9 mouse cellular contexts compared by ENCODE assay signal in the genomic region with DNA sequence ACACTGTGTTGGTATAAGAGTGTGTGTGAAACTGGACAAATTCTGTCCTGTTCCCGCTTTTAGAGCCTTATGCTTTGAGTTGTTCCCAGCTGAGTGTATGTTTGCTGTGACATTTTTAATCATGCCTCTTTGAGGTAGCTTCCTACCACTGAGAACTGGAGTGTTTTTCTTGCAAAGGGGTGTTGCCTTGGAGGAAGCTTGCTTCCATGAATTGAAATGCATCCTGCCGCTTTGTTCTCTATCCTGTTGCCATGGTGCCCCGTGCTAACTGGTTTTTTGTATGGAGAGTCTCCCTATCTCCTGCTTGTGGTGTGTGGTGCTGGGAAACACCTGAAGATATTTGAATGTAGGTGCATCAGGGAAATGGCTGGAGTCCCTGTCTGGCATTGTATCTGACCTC. TPM values are rescaled to one million over a fixed set of nuclear protein-coding genes. Genes with fewer than 3 reads are reported as not detected.
DNase-seq lines count a peak whose midpoint lies in the region; ATAC-seq and TF ChIP-seq lines count a peak whose summit lies in the region.
"Had no signal": no experiment of that assay in that cellular context is flagged by ENCODE, and none has a peak within 500 bp of the region (broad histone marks: within the 10 kb centered on the region; RNA-seq: fewer than 3 reads in every experiment).

No protein-coding gene starts in this region.

- no peak overlapping the region for H3K4me2 ChIP-seq in embryonic facial prominence, embryonic 14.5 days (ENCODE audit: low read depth, low read length)
- peak overlapping the region; percentile 25; the same call in 1 of the 2 replicates for H3K4me2 ChIP-seq in lung, postnatal 0 days (replicated peaks; ENCODE audit: low read depth, low read length)

- peak; percentile 98 for DNase-seq in heart, adult 11 months
- no peak for DNase-seq in heart, embryonic 10.5 days (ENCODE audit: low spot score)
- peak; percentile 23 for DNase-seq in embryonic facial prominence, embryonic 14.5 days (ENCODE audit: low spot score)
- DNase-seq in kidney, adult 2 months = peak; percentile 66
- DNase-seq in lung, postnatal 0 days (ENCODE audit: low spot score) = peak; percentile 50
- no peak for DNase-seq in MN1 (ENCODE audit: low spot score)
- DNase-seq in cerebellum, adult 2 months = no peak
- DNase-seq in spleen, postnatal 4 days (ENCODE audit: low spot score in 2 of 2) = no peak

- 43% methylated on average over 3 of the region's 3 CpGs for WGBS in heart, embryonic 10.5 days
- 37% methylated on average over 3 of the region's 3 CpGs for WGBS in embryonic facial prominence, embryonic 14.5 days
- 47% methylated on average over 3 of the region's 3 CpGs for WGBS in kidney, adult 2 months
- WGBS in lung, postnatal 0 days = 36% methylated on average over 3 of the region's 3 CpGs
- WGBS in cerebellum, adult 2 months = 31% methylated on average over 3 of the region's 3 CpGs

- TF ChIP-seq CTCF in kidney, adult 2 months (conservative IDR thresholded peaks at IDR 0.05; ENCODE audit: insufficient read depth, insufficient read length, low read depth, low read length) = no peak
- TF ChIP-seq CTCF in lung, postnatal 0 days (IDR thresholded peaks at IDR 0.05) = no peak
- TF ChIP-seq CTCF in cerebellum, adult 2 months (IDR thresholded peaks at IDR 0.05; ENCODE audit: borderline replicate concordance, insufficient read depth, low read depth, low read length) = no peak

- H3K27me3 ChIP-seq in heart, embryonic 10.5 days (ENCODE audit: insufficient read depth, poor library complexity, severe bottlenecking) = no peaks in the 10 kb centered on the region
- H3K27me3 ChIP-seq in embryonic facial prominence, embryonic 14.5 days (replicated peaks; ENCODE audit: control insufficient read depth, insufficient read depth, low read length) = no peaks in the 10 kb centered on the region
- no peaks in the 10 kb centered on the region for H3K27me3 ChIP-seq in kidney, adult 2 months (replicated peaks; ENCODE audit: control insufficient read depth, insufficient read depth, low read length)
- no peaks in the 10 kb centered on the region for H3K27me3 ChIP-seq in lung, postnatal 0 days (replicated peaks; ENCODE audit: insufficient read depth, low read length)
- H3K27me3 ChIP-seq in cerebellum, adult 2 months (ENCODE audit: control insufficient read depth, insufficient read depth, low read length) = no peaks in the 10 kb centered on the region

- TF ChIP-seq POLR2A in kidney, adult 2 months (IDR thresholded peaks at IDR 0.05; ENCODE audit: low read depth, low read length) = no peak
- no peak for TF ChIP-seq POLR2A in cerebellum, adult 2 months (IDR thresholded peaks at IDR 0.05; ENCODE audit: borderline replicate concordance, insufficient read depth, low read length)

- no peak overlapping the region for H3K27ac ChIP-seq in heart, embryonic 10.5 days
- 0 out of 2 replicates have a peak overlapping the region, but pooled peaks have one; percentile 0 for H3K27ac ChIP-seq in embryonic facial prominence, embryonic 14.5 days (replicated peaks; ENCODE audit: low read depth, low read length)
- H3K27ac ChIP-seq in kidney, adult 2 months (ENCODE audit: insufficient read depth, low read depth, low read length) = peak overlapping the region; percentile 62
- peak overlapping the region; percentile 80 for H3K27ac ChIP-seq in lung, postnatal 0 days (ENCODE audit: low read length)
- H3K27ac ChIP-seq in cerebellum, adult 2 months (ENCODE audit: insufficient read depth, low read length) = no peak overlapping the region

- no peak for ATAC-seq in embryonic facial prominence, embryonic 14.5 days (ENCODE audit: low read depth)
- peak; percentile 81 for ATAC-seq in lung, postnatal 0 days

- no peaks in the 10 kb centered on the region for H3K9me3 ChIP-seq in heart, embryonic 10.5 days
- H3K9me3 ChIP-seq in embryonic facial prominence, embryonic 14.5 days (ENCODE audit: control insufficient read depth, low read length) = no peaks in the 10 kb centered on the region
- no peaks in the 10 kb centered on the region for H3K9me3 ChIP-seq in lung, postnatal 0 days (ENCODE audit: low read length)
- H3K9me3 ChIP-seq: G1E had no signal

- H3K4me3 ChIP-seq in heart, embryonic 10.5 days = no peak overlapping the region
- H3K4me3 ChIP-seq in embryonic facial prominence, embryonic 14.5 days (ENCODE audit: low read depth, low read length) = no peak overlapping the region
- H3K4me3 ChIP-seq in kidney, adult 2 months (ENCODE audit: insufficient read depth, low read depth, low read length) = peak overlapping the region; percentile 22
- H3K4me3 ChIP-seq in lung, postnatal 0 days (ENCODE audit: low read depth, low read length) = no peak overlapping the region
- H3K4me3 ChIP-seq in cerebellum, adult 2 months (replicated peaks; ENCODE audit: insufficient read depth, low read depth, low read length) = no peak overlapping the region

- no peaks in the 10 kb centered on the region for H3K36me3 ChIP-seq in heart, embryonic 10.5 days
- H3K36me3 ChIP-seq in embryonic facial prominence, embryonic 14.5 days (ENCODE audit: control insufficient read depth, insufficient read depth, low read length) = no peaks in the 10 kb centered on the region
- no peaks in the 10 kb centered on the region for H3K36me3 ChIP-seq in kidney, adult 2 months (ENCODE audit: control insufficient read depth, insufficient read depth, low read length)
- H3K36me3 ChIP-seq in lung, postnatal 0 days (ENCODE audit: insufficient read depth, low read length) = no peaks in the 10 kb centered on the region
- H3K36me3 ChIP-seq: G1E had no signal

- H3K9ac ChIP-seq in embryonic facial prominence, embryonic 14.5 days (ENCODE audit: low read depth, low read length) = no peak overlapping the region
- H3K9ac ChIP-seq in lung, postnatal 0 days (replicated peaks; ENCODE audit: low read depth) = no peak overlapping the region

- no peaks in the 10 kb centered on the region for H3K4me1 ChIP-seq in heart, embryonic 10.5 days
- H3K4me1 ChIP-seq in embryonic facial prominence, embryonic 14.5 days (ENCODE audit: control insufficient read depth, insufficient read depth, low read length) = no peaks in the 10 kb centered on the region
- H3K4me1 ChIP-seq in kidney, adult 2 months (ENCODE audit: control insufficient read depth, insufficient read depth, low read length) = no peaks in the 10 kb centered on the region
- H3K4me1 ChIP-seq in lung, postnatal 0 days (ENCODE audit: insufficient read depth, low read depth, low read length) = no peaks in the 10 kb centered on the region
- H3K4me1 ChIP-seq in cerebellum, adult 2 months (ENCODE audit: control insufficient read depth, insufficient read depth, low read length) = no peaks in the 10 kb centered on the region

- TF ChIP-seq EP300 in lung, postnatal 0 days (IDR thresholded peaks at IDR 0.05) = peak; percentile 66

RNA-seq across cellular contexts. Expression of a gene that starts 39.1 kb away (rescaled TPM):
- polyA plus RNA-seq in heart, embryonic 10.5 days (2016; fragmentation: Nextera tagmentation; extraction: Ambion mirVana) = 2.3 and 2.9 TPM in 2 replicates
- polyA plus RNA-seq in embryonic facial prominence, embryonic 14.5 days (2014; fragmentation: Nextera tagmentation; extraction: Ambion mirVana) = 1.0 and 1.6 TPM in 2 replicates
- 0.81 and 1.4 TPM in 2 replicates for polyA plus RNA-seq in kidney, adult 2 months (2012; rRNA removed)
- 3.5 and 4.4 TPM in 2 replicates for polyA plus RNA-seq in lung, postnatal 0 days (2015; fragmentation: Nextera tagmentation; extraction: Ambion mirVana)
- 1.1 and 1.3 TPM in 2 replicates for polyA plus RNA-seq in cerebellum, adult 2 months (2012; rRNA removed)

Comparison
In these comparisons a context has a peak if more than half of its experiments do, and no peak if none do; other contexts are left out.
1. DNase-seq: peak in heart, adult 11 months (single experiment), embryonic facial prominence, embryonic 14.5 days (single experiment), kidney, adult 2 months (single experiment) and lung, postnatal 0 days (single experiment); none in heart, embryonic 10.5 days (single experiment), MN1 (single experiment), cerebellum, adult 2 months (0 of 2) and spleen, postnatal 4 days (0 of 2).
2. H3K27ac ChIP-seq: peak in embryonic facial prominence, embryonic 14.5 days (single experiment), kidney, adult 2 months (single experiment) and lung, postnatal 0 days (single experiment); none in heart, embryonic 10.5 days (single experiment) and cerebellum, adult 2 months (single experiment).